Mouse (Mus musculus) heart, embryonic 16.5 days (tissue): ENCODE data around the gene Vwce. TPM values are rescaled to one million over a fixed set of nuclear protein-coding genes. Genes with fewer than 3 reads are reported as not detected.
A peak's percentile ranks its signal among the peaks of the same experiment; 100 is the strongest.

Experiments
- ATAC-seq: fragments of 200-750 bp; cut with Nextera tagmentation; replicated peaks from 2 replicates; pipeline ENCODE4 v1.8.0; 2017; ENCODE audit warnings: moderate number of reproducible peaks; ENCODE audit not compliant: insufficient read depth, low FRiP score; ENCODE audit errors: extremely low read depth
- H3K27ac ChIP-seq: fragments of 300-500 bp; sonication (generic); 2 replicates; pipeline ENCODE4 v1.5.1; 2014; ENCODE audit warnings: mild to moderate bottlenecking, low read length, control low read depth, moderate library complexity
- H3K27me3 ChIP-seq: fragments of 300-500 bp; sonication (generic); 2 replicates; pipeline ENCODE4 v1.6.1; 2014; ENCODE audit warnings: low read length, mixed read lengths; ENCODE audit not compliant: control insufficient read depth, insufficient read depth
- H3K36me3 ChIP-seq: fragments of 300-500 bp; sonication (generic); 2 replicates; pipeline ENCODE4 v1.6.1; 2014; ENCODE audit not compliant: control insufficient read depth, insufficient read depth
- H3K4me1 ChIP-seq: fragments of 300-500 bp; sonication (generic); 2 replicates; pipeline ENCODE4 v1.6.1; 2014; ENCODE audit warnings: low read length, mixed read lengths; ENCODE audit not compliant: control insufficient read depth, insufficient read depth
- H3K4me2 ChIP-seq: fragments of 300-500 bp; sonication (generic); 2 replicates; pipeline ENCODE4 v1.6.1; 2014; ENCODE audit warnings: low read depth, mild to moderate bottlenecking, control low read depth, low read length
- H3K4me3 ChIP-seq: fragments of 300-500 bp; sonication (generic); 2 replicates; pipeline ENCODE4 v1.5.1; 2014; ENCODE audit warnings: mild to moderate bottlenecking, control low read depth, low read length
- H3K9ac ChIP-seq: fragments of 300-500 bp; sonication (generic); 2 replicates; pipeline ENCODE4 v1.6.1; 2014; ENCODE audit warnings: low read length, control low read depth
- H3K9me3 ChIP-seq: fragments of 300-500 bp; sonication (generic); replicated peaks from 2 replicates; pipeline ENCODE4 v1.6.1; 2016; ENCODE audit warnings: low read length; ENCODE audit not compliant: control insufficient read depth
- WGBS: fragments of 180-500 bp; shearing (Covaris S2); extraction: QIAGEN DNeasy Blood & Tissue Kit; methylation state at CpG from one replicate; pipeline ENCODE4 v1.1.7; 2014; 5-methylcytosine and 5-hydroxymethylcytosine counted together
- polyA plus RNA-seq: library from polyadenylated mRNA; unstranded; fragments of >200 nt; fragmentation: Nextera tagmentation; extraction: Ambion mirVana; gene quantifications from 2 replicates; pipeline ENCODE4 v1.2.1, GENCODE M21; 2015

The Vwce gene
- polyA plus RNA-seq, 1 experiment from 2014 or later: 2.1 TPM

DNA sequence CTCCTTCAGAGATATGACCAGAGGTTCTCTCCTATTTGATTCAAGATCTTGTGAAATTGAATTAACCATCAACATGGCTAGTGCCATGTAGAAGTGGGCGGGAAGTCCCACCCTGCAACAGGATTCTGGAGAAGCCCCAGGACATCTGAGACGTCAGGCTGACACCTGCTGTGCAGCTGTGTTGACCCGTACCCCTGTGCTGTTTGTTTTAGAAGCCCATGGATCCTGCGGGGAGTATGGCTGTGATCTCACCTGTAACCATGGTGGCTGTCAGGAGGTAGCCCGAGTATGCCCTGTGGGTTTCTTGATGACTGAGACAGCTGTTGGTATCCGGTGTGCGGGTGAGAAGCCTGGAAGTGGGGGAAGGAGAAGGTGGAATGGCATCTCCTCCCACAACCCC is 3.8 kb downstream of the Vwce start:
- H3K9me3 ChIP-seq: no peaks in the 10 kb centered on the region
- 42% methylated on average over 7 of the region's 7 CpGs for WGBS
- no peak overlapping the region for H3K27ac ChIP-seq
- ATAC-seq: no peak
- peaks cover 6% of the 10 kb centered on the region for H3K27me3 ChIP-seq
- no peaks in the 10 kb centered on the region for H3K36me3 ChIP-seq
- peaks cover 15% of the 10 kb centered on the region for H3K4me1 ChIP-seq
- H3K9ac ChIP-seq: no peak overlapping the region
- no peak overlapping the region for H3K4me2 ChIP-seq
- H3K4me3 ChIP-seq: no peak overlapping the region

DNA sequence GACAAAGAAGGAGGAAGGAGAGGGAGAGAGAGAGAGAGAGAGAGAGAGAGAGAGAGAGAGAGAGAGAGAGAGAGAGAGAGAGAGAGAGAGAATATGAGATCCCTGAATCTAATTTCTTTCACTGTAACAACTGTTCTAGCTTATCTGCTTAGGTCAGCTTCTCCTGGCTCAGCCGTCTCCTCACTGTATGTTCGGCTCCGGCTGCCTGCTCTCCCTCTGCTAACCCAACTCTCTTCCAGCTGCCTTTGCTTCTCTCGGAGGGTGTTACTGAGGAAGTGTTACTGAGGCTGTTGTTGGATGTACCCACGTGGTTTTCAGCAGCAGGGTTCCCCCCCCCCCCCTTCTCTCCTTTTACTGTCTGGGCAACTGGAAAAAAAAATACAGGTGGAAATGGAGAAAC is 6.1 kb downstream of the Vwce start:
- Histone ChIP-seq H3K27ac (no peak overlapping the region), H3K9me3 (no peaks in the 10 kb centered on the region), H3K9ac (no peak overlapping the region), H3K4me3 (no peak overlapping the region), H3K27me3 (peaks cover 3% of the 10 kb centered on the region), H3K36me3 (no peaks in the 10 kb centered on the region), H3K4me2 (0 out of 2 replicates have a peak overlapping the region, but pooled peaks have one; percentile 6), H3K4me1 (peaks cover 5% of the 10 kb centered on the region; the same call in 1 of the 2 replicates)
- no peak for ATAC-seq
- 2% methylated on average over 5 of the region's 5 CpGs for WGBS

GRCm38 (mm10) chr19:10640589-10641378 is 6.8 kb downstream of the Vwce start:
- WGBS: 45% methylated on average over 13 of the region's 13 CpGs
- Histone ChIP-seq H3K4me1 (peaks cover 2% of the 10 kb centered on the region), H3K4me3 (no peak overlapping the region), H3K27me3 (peaks cover 3% of the 10 kb centered on the region), H3K9me3 (no peaks in the 10 kb centered on the region), H3K27ac (no peak overlapping the region), H3K9ac (no peak overlapping the region), H3K4me2 (0 out of 2 replicates have a peak overlapping the region, but pooled peaks have one; percentile 6), H3K36me3 (no peaks in the 10 kb centered on the region)
- no peak for ATAC-seq

DNA sequence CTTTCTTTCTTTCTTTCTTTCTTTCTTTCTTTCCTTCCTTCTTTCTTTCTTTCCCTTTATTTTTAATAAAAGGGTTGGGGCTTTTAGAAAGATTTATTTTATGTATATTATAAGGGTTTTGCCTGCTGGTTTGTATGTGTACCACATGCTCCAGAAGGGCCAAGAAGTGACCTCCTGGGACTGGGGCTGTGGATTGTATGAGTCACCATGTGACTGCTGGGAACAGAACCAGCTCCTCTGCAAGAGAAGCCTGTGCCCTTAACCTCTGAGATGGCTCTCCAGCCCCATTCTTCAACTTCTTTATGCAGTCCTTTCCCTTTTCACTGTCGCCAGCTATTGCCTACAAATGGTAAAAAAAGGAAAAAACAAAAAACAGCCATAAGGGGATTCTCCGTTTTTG is 11.6 kb downstream of the Vwce start:
- no peaks in the 10 kb centered on the region for H3K36me3 ChIP-seq
- H3K4me1 ChIP-seq: no peaks in the 10 kb centered on the region; the same call in 1 of the 2 replicates
- H3K27ac ChIP-seq: no peak overlapping the region
- peaks cover 3% of the 10 kb centered on the region for H3K27me3 ChIP-seq
- no peak; the same call in 1 of the 2 replicates for ATAC-seq
- H3K9me3 ChIP-seq: no peaks in the 10 kb centered on the region
- H3K9ac ChIP-seq: no peak overlapping the region
- no peak overlapping the region for H3K4me2 ChIP-seq
- H3K4me3 ChIP-seq: no peak overlapping the region
- whole genome bisulfite sequencing: 74% methylated on average over 2 of the region's 2 CpGs

GRCm38 (mm10) chr19:10648156-10648555 is 14.1 kb downstream of the Vwce start:
- WGBS: 61% methylated on average over 8 of the region's 8 CpGs
- H3K27ac ChIP-seq: no peak overlapping the region
- H3K9me3 ChIP-seq: no peaks in the 10 kb centered on the region
- H3K27me3 ChIP-seq: no peaks in the 10 kb centered on the region; the same call in 1 of the 2 replicates
- no peak overlapping the region for H3K9ac ChIP-seq
- no peak overlapping the region for H3K4me2 ChIP-seq
- no peak overlapping the region for H3K4me3 ChIP-seq
- no peaks in the 10 kb centered on the region for H3K36me3 ChIP-seq
- no peaks in the 10 kb centered on the region; the same call in 1 of the 2 replicates for H3K4me1 ChIP-seq
- no peak for ATAC-seq

DNA sequence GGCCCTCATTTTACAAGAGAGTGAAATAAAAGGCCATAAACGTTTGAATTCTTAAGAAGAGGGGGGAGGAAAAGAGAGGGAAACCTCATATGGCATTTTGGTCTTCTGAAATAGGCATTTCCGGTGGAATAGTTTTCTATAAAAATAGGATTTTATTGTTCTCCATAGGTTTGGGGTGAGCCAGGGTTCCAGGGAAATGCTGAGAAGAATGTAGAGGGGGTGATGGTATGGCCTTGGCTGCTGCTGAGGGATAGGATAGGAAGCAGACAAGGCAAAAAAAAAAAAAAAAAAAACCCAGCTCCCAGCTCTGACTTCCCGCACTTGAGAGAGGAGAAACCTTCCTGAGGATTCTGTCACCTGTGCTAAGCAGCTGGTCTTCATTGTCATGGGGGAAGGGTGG is 22.0 kb downstream of the Vwce start:
- Histone ChIP-seq H3K4me3 (no peak overlapping the region), H3K36me3 (no peaks in the 10 kb centered on the region), H3K9me3 (no peaks in the 10 kb centered on the region), H3K9ac (no peak overlapping the region), H3K4me1 (no peaks in the 10 kb centered on the region), H3K27me3 (no peaks in the 10 kb centered on the region), H3K4me2 (no peak overlapping the region), H3K27ac (no peak overlapping the region)
- ATAC-seq: no peak
- WGBS: 55% methylated on average over 3 of the region's 3 CpGs

DNA sequence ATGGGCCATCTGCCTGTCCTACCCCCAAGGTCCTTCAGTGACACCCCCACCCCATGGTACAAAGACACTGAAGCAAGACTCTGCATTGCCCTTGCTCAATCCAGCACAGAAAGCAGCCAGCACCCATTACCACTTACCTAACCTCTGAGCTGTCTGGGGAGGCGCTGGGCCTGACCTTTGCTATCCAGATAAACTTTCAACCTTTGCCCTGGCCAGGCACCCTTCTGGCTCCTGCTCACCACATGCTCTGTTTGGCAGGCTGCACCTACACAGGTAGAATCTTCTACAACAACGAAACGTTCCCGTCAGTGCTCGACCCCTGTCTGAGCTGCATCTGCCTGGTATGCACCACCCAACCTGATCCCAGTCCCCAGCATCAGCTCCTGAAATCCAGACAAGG is 23.7 kb downstream of the Vwce start:
- ATAC-seq: no peak
- Histone ChIP-seq H3K9ac (no peak overlapping the region), H3K27me3 (no peaks in the 10 kb centered on the region), H3K36me3 (no peaks in the 10 kb centered on the region), H3K4me1 (no peaks in the 10 kb centered on the region), H3K4me2 (no peak overlapping the region), H3K27ac (no peak overlapping the region), H3K4me3 (no peak overlapping the region), H3K9me3 (no peaks in the 10 kb centered on the region)
- WGBS: 77% methylated on average over 5 of the region's 5 CpGs

- Histone ChIP-seq H3K4me2 (no peak overlapping the region), H3K4me1 (no peaks in the 10 kb centered on the region), H3K36me3 (no peaks in the 10 kb centered on the region), H3K27me3 (no peaks in the 10 kb centered on the region), H3K4me3 (no peak overlapping the region), H3K27ac (no peak overlapping the region), H3K9ac (no peak overlapping the region), H3K9me3 (no peaks in the 10 kb centered on the region)
- WGBS: 71% methylated on average over 2 of the region's 2 CpGs
- no peak for ATAC-seq
Measured at GRCm38 (mm10) chr19:10658406-10658805, 24.4 kb downstream of the Vwce start.

DNA sequence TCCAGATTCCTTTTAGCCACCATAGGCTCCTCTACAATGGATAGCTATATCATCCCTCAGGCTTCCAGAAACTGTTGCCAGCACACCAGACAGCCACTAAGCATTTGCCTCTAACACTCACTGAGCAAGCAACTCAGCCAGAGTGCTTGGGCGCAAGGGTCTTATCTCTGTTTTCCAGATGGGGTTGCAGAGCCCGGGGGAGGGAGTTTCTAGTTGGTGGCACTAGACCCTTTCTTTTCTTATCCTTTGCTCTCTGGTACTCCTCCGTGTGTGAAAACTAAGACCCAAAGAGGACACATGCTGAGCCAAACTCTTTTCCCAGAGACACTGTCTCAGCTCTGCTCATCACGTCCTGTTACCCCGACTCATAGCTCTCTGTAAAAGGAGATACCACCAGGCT is 27.4 kb downstream of the Vwce start:
- WGBS: 41% methylated on average over 5 of the region's 5 CpGs
- Histone ChIP-seq H3K4me3 (no peak overlapping the region), H3K9me3 (no peaks in the 10 kb centered on the region), H3K27me3 (no peaks in the 10 kb centered on the region), H3K9ac (no peak overlapping the region), H3K27ac (no peak overlapping the region), H3K4me2 (no peak overlapping the region), H3K36me3 (no peaks in the 10 kb centered on the region), H3K4me1 (no peaks in the 10 kb centered on the region)
- ATAC-seq: no peak
